ENCODE assay signal across 8 mouse cellular contexts in the genomic region with DNA sequence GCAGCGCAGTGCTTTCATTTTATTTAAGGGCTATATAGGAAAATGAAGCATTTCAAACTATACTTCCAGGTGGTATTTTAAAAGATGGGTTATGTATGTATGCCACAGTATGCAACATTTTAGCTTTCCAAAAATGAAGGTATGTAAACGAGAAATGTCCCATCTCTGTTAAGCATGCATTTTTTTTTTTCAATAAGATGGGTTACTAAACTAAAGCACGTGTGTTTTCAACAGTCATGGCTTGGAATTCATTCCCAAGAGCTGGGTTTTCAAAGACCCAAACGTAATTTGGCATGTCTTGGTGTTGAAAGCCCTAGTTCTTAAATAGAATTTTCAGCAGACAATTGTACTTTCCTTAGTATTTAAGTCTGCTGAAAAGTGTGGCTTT. TPM values are rescaled to one million over a fixed set of nuclear protein-coding genes. Genes with fewer than 3 reads are reported as not detected.
A peak's percentile ranks its signal among the peaks of the same experiment; 100 is the strongest.
DNase-seq lines count a peak whose midpoint lies in the region; ATAC-seq lines count a peak whose summit lies in the region.

No protein-coding gene starts in this region.

- H3K36me3 ChIP-seq in neural tube, embryonic 11.5 days (ENCODE audit: control insufficient read depth, insufficient read depth, low read length): peaks cover 12% of the 10 kb centered on the region
- peaks cover 28% of the 10 kb centered on the region for H3K36me3 ChIP-seq in limb, embryonic 12.5 days
- H3K36me3 ChIP-seq in stomach, embryonic 15.5 days: peaks cover 19% of the 10 kb centered on the region; the same call in 1 of the 2 replicates

- ATAC-seq in CD4-positive, CD25-positive, alpha-beta regulatory T cell, adult 4 months: no peak
- ATAC-seq in neural tube, embryonic 11.5 days (ENCODE audit: insufficient read depth, low FRiP score, low TSS enrichment): no peak
- no peak for ATAC-seq in limb, embryonic 12.5 days (ENCODE audit: insufficient number of reproducible peaks, insufficient read depth, low FRiP score, low TSS enrichment, low read depth)
- no peak for ATAC-seq in stomach, embryonic 15.5 days (ENCODE audit: insufficient read depth, low FRiP score, low read depth)

- DNase-seq in CD4-positive, CD25-positive, alpha-beta regulatory T cell, adult 2 months (ENCODE audit: low read depth, low spot score): peak; percentile 11
- DNase-seq in neural tube, embryonic 11.5 days (ENCODE audit: low spot score): no peak
- no peak for DNase-seq in neural tube, embryonic 10.5 days (ENCODE audit: extremely low spot score, low spot score)
- DNase-seq in gastrocnemius, postnatal 14 days: no peak
- DNase-seq in right cerebral cortex, adult 18-20 months: no peak

- no peaks in the 10 kb centered on the region for H3K9me3 ChIP-seq in neural tube, embryonic 11.5 days (ENCODE audit: control insufficient read depth, low read length)
- no peaks in the 10 kb centered on the region for H3K9me3 ChIP-seq in limb, embryonic 12.5 days
- no peaks in the 10 kb centered on the region for H3K9me3 ChIP-seq in stomach, embryonic 15.5 days

- H3K4me2 ChIP-seq in neural tube, embryonic 11.5 days (ENCODE audit: low read depth): peak overlapping the region; percentile 61
- H3K4me2 ChIP-seq in limb, embryonic 12.5 days: peak overlapping the region; percentile 59
- peak overlapping the region; percentile 49 for H3K4me2 ChIP-seq in stomach, embryonic 15.5 days

- WGBS in neural tube, embryonic 11.5 days: 13% methylated on average over 4 of the region's 4 CpGs
- WGBS in limb, embryonic 12.5 days: 10% methylated on average over 4 of the region's 4 CpGs
- WGBS in stomach, embryonic 15.5 days: 8% methylated on average over 4 of the region's 4 CpGs

- H3K27ac ChIP-seq in neural tube, embryonic 11.5 days (ENCODE audit: low read depth, low read length): peak overlapping the region; percentile 100
- H3K27ac ChIP-seq in limb, embryonic 12.5 days: peak overlapping the region; percentile 100
- peak overlapping the region; percentile 99 for H3K27ac ChIP-seq in stomach, embryonic 15.5 days

- peaks cover 19% of the 10 kb centered on the region for H3K4me1 ChIP-seq in neural tube, embryonic 11.5 days (ENCODE audit: control insufficient read depth, insufficient read depth, low read length)
- H3K4me1 ChIP-seq in limb, embryonic 12.5 days (replicated peaks): peaks cover 18% of the 10 kb centered on the region; the same call in 1 of the 2 replicates
- peaks cover 8% of the 10 kb centered on the region; the same call in 1 of the 2 replicates for H3K4me1 ChIP-seq in stomach, embryonic 15.5 days

- intact Hi-C loops in gastrocnemius, postnatal 14 days (cut with DNase I; ENCODE audit: low total_unique reads): no loop called here

- H3K9ac ChIP-seq in neural tube, embryonic 11.5 days (ENCODE audit: low read length): peak overlapping the region; percentile 100
- peak overlapping the region; percentile 100 for H3K9ac ChIP-seq in limb, embryonic 12.5 days (replicated peaks)
- peak overlapping the region; percentile 69; the same call in 1 of the 2 replicates for H3K9ac ChIP-seq in stomach, embryonic 15.5 days

- H3K4me3 ChIP-seq in neural tube, embryonic 11.5 days (ENCODE audit: low read depth, low read length): peak overlapping the region; percentile 93
- H3K4me3 ChIP-seq in limb, embryonic 12.5 days (replicated peaks): peak overlapping the region; percentile 98
- H3K4me3 ChIP-seq in stomach, embryonic 15.5 days (replicated peaks): peak overlapping the region; percentile 85

- no peaks in the 10 kb centered on the region for H3K27me3 ChIP-seq in neural tube, embryonic 11.5 days (ENCODE audit: control insufficient read depth, insufficient read depth, low read length)
- H3K27me3 ChIP-seq in limb, embryonic 12.5 days: no peaks in the 10 kb centered on the region
- no peaks in the 10 kb centered on the region for H3K27me3 ChIP-seq in stomach, embryonic 15.5 days (replicated peaks)

RNA-seq across cellular contexts. Expression of gene Eif4g2, which starts 0.9 kb away (rescaled TPM):
- polyA plus RNA-seq in CD4-positive, CD25-positive, alpha-beta regulatory T cell, adult 4 months (2017; shearing (Covaris generic)): 100 to 1,000 TPM; 830 to 908 TPM
- 2,074 and 2,084 TPM in 2 replicates for polyA plus RNA-seq in neural tube, embryonic 11.5 days (2014; fragmentation: Nextera tagmentation; extraction: Ambion mirVana)
- polyA plus RNA-seq in limb, embryonic 12.5 days (2016; fragmentation: Nextera tagmentation; extraction: Ambion mirVana): 1,066 and 1,105 TPM in 2 replicates
- 608 and 684 TPM in 2 replicates for polyA plus RNA-seq in stomach, embryonic 15.5 days (2015; fragmentation: Nextera tagmentation; extraction: Ambion mirVana)
- total RNA-seq in gastrocnemius, postnatal 14 days (2021): 100 to 1,000 TPM; 561 to 606 TPM

RNA-seq across cellular contexts. Expression of gene Ctr9, which starts 55.0 kb away (rescaled TPM):
- polyA plus RNA-seq in CD4-positive, CD25-positive, alpha-beta regulatory T cell, adult 4 months (2017; shearing (Covaris generic)): 10 to 100 TPM; 39.0 to 49.5 TPM
- 90.6 and 99.7 TPM in 2 replicates for polyA plus RNA-seq in neural tube, embryonic 11.5 days (2014; fragmentation: Nextera tagmentation; extraction: Ambion mirVana)
- 88.5 and 91.9 TPM in 2 replicates for polyA plus RNA-seq in limb, embryonic 12.5 days (2016; fragmentation: Nextera tagmentation; extraction: Ambion mirVana)
- 58.9 and 62.2 TPM in 2 replicates for polyA plus RNA-seq in stomach, embryonic 15.5 days (2015; fragmentation: Nextera tagmentation; extraction: Ambion mirVana)
- total RNA-seq in gastrocnemius, postnatal 14 days (2021): 10 to 100 TPM; 15.5 to 16.9 TPM
